Mouse (Mus musculus): ENCODE results near the gene Pias4.

Gene Pias4

GRCm38 (mm10) chr10:81137252-81138130 is 30.2 kb downstream of the Pias4 start:
- peak; percentile 84; the same call in 1 of the 2 replicates for TF ChIP-seq GATA4 (IDR thresholded peaks at IDR 0.05; ENCODE audit: insufficient replicate concordance, low read length)

DNA sequence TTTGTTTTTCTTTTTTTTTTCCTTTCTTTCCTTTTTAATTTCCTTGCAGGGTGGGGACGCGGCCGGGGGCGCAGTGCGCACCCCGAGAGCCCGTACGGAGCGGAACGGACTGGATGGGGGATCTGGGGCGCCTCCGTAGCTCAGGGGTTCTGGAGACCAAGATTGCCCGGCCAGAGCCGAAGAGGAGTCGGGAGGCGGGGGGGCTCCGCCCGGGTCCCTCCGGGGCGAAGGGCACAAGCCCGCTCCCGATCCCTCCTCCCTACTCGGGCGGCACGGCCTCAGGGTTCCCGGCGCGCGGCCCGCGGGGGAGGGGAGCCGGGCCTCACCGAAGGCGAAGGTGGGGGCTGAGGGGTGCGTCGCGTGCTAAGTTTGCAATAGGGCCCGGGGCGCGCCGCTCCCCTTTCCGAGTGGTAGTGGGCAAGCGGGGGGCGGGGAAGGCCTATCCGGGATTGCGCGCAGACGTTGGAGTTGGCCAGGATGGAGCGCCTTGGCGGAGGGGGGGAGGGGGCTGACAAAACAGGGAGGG is 31.0 kb downstream of the Pias4 start:
- TF ChIP-seq GATA4 (IDR thresholded peaks at IDR 0.05; ENCODE audit: insufficient replicate concordance, low read length), result no peak

DNA sequence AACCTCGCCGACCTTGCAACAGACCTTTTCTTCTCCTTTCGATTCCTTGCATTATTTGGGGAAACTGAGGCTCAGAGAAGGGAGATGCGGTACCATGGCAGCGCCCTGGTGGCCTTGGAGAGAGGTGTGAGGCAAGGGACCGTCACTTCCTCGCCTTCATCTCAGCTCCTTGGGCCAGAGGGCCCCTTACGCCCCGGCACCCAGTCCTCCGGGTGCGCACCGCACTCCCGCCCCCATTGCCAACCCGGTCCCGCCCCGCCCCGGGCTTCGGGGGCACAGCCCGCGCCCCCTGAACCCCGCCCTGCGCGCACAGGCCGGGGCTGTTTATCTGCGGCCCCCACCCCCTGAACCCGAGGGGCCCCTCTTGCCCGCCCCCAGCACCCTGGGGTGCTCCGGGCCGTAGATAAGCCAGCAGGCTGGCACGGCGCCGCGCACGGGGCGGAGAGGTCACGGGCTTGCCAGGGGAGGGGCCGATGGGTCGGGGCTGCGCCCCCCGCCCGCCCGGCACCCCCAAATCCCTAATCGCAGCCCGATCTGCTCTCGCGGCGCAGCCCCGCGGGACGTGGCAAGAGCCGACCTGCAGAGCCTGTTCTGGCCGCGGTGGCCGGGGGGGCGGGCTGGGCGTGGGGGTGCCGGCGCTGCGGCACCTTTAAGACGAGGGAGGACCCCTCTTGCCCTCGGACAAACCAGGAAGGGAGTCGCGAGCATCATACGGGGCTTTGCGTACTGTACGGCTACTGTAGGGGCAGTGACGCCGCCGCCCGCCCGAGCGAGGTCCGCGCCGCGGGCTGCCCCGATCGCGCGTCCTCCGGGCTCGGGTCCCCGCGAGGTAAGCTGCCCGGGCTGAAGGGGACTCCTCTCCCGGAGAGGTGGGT is 31.7 kb downstream of the Pias4 start:
- peak; percentile 39; the same call in 1 of the 2 replicates for TF ChIP-seq GATA4 (IDR thresholded peaks at IDR 0.05; ENCODE audit: insufficient replicate concordance, low read length)

- no peak for TF ChIP-seq GATA4 (IDR thresholded peaks at IDR 0.05; ENCODE audit: insufficient replicate concordance, low read length)
These were observed 32.6 kb downstream of the Pias4 start, which contains the start of gene Zbtb7a for GRCm38 (mm10) chr10:81134966-81135681. Gene Zbtb7a (plus strand): TSS chr10:81135220.

DNA sequence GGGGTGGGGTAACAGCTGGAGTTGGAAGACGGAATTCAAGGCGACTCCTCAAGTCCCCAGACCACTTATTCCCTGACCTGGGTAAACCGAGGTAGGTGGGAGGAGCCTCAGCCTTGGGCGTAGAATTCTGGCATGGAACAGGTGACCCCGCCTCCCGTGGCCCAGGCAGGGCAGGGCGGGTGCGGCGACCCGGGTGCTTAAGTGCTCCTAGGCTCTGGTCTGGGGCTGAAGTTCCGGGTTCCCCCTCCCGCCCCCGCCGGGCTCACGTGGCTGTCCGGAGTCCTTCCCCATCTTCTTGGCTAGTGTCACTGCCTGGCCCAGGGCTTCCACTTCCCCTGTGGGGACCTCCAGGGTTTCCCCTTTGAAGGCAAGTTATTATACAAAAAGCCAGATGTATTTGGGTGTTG is 33.5 kb downstream of the Pias4 start:
- peak; percentile 8; the same call in 1 of the 2 replicates for TF ChIP-seq GATA4 (IDR thresholded peaks at IDR 0.05; ENCODE audit: insufficient replicate concordance, low read length)

GRCm38 (mm10) chr10:81123500-81123899 is 44.2 kb downstream of the Pias4 start:
- TF ChIP-seq GATA4 (IDR thresholded peaks at IDR 0.05; ENCODE audit: insufficient replicate concordance, low read length), result no peak

GRCm38 (mm10) chr10:81122889-81123288 is 44.8 kb downstream of the Pias4 start:
- no peak for TF ChIP-seq GATA4 (IDR thresholded peaks at IDR 0.05; ENCODE audit: insufficient replicate concordance, low read length)

DNA sequence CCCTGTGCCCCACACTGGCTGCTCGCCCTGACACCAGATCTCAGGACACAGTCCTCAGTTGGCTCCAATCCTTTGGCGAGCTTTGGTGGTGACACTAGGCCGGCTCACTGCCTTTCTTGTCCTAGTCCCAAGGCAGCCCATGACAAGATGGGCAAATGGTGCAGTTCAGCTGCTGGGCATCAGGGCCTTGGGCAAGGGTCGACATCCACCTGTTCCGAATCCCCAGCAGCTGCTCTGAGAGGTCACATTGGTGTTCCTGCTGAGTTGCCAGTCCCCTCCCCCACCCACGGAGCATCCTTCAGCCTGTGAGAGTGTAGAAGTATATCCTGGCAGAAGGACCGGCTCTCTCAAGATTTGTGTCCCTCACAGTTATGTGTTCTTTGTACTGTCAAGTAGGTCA is 47.1 kb downstream of the Pias4 start:
- TF ChIP-seq GATA4 (IDR thresholded peaks at IDR 0.05; ENCODE audit: insufficient replicate concordance, low read length), result no peak

DNA sequence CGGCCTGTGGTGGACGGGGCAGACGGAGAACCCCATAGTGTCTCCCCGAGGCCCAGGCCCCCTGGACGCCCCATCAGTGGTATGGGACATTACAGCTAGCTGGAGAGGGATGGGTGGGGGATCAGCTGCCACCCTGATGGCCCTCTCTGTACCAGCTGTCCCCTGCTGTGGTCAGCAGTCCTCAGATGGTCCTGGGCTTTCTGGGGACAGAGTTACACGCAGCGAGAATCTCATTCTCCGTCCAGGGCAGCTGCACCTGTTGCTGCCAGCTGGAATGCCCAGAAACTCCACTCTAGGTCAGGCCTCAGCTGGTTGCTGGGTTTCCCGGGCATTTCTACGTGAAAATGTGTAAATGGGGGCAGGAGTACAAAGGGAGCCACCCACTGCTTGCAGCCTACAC is 48.1 kb downstream of the Pias4 start:
- TF ChIP-seq GATA4 (IDR thresholded peaks at IDR 0.05; ENCODE audit: insufficient replicate concordance, low read length), result no peak

GRCm38 (mm10) chr10:81112946-81113345 is 54.8 kb downstream of the Pias4 start:
- TF ChIP-seq GATA4 (IDR thresholded peaks at IDR 0.05; ENCODE audit: insufficient replicate concordance, low read length), result no peak

DNA sequence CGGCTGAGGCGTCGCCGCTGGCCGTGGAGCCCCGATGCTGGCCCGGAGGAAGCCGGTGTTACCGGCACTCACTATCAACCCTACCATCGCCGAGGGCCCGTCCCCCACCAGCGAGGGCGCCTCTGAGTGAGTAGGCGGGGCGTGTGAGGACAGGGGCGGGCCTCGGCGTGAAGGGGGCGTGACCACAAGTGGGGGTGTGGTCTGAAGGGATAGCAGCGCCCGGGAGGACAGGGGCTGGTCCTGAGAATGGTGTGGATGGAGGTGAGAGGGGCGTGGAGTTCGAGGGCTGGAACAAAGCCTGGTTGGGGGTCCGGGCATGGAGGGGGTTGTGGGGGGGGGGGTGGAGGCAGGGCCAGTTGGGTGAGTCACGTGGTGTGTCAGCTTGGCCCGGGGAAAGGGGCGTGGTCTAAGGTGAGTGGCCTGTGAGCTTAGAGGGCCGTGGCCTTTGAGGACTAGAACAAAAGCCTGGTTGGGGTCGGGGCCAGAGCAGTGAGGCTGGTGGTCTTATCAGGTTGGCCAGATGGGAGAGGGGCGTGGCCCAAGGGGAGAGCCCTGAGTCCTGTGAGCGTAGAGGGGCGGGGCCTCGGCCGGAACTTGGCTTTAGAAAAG is 61.5 kb downstream of the Pias4 start:
- TF ChIP-seq GATA4 (IDR thresholded peaks at IDR 0.05; ENCODE audit: insufficient replicate concordance, low read length), result peak; percentile 87; the same call in 1 of the 2 replicates

DNA sequence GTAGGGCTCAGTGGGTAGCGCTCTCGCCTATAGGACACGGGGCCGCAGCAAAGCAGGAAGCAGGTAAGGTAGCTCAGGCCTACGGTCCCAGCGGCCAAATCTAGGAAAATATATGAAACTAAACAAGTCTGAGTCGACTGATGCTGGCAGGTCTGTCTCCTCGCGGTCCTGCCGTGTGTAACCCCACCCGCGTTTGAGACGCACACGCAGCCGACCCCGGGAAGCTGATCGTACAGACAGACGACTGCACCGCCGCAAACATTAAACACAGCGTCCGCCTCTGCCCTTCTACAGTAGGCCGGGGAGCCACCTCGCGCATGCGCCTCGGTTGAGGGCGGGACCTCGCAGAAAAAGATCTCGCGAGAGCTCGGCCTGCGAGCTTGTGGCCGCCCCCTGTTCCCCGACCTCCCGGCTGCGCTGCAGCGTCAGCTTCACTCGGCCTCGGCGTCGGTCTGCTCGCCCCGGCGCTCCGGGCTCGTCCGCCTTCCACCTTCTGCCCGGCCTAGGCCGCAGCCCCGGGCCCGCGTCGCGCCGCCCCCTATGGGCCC is 62.1 kb downstream of the Pias4 start, which contains the start of gene Map2k2:
Gene Map2k2 (plus strand): TSS at position 351 of the 548 bp plus-strand sequence.
- no peak for TF ChIP-seq GATA4 (IDR thresholded peaks at IDR 0.05; ENCODE audit: insufficient replicate concordance, low read length)
